ENCODE assay signal across 11 mouse cellular contexts in genomic region chrX:98898307-98898706, GRCm38 (mm10). TPM values are rescaled to one million over a fixed set of nuclear protein-coding genes. Genes with fewer than 3 reads are reported as not detected.
DNase-seq lines count a peak whose midpoint lies in the region; ATAC-seq and TF ChIP-seq lines count a peak whose summit lies in the region.
"Had no signal": no experiment of that assay in that cellular context is flagged by ENCODE, and none has a peak within 500 bp of the region (broad histone marks: within the 10 kb centered on the region; RNA-seq: fewer than 3 reads in every experiment).

No protein-coding gene starts in this region.

- H3K9ac ChIP-seq in lung, embryonic 14.5 days: no peak overlapping the region
- H3K9ac ChIP-seq: hindbrain, embryonic 15.5 days; lung, embryonic 15.5 days had no signal

- H3K4me1 ChIP-seq in lung, embryonic 14.5 days (ENCODE audit: insufficient read depth): no peaks in the 10 kb centered on the region
- no peaks in the 10 kb centered on the region for H3K4me1 ChIP-seq in brown adipose tissue, adult 24 weeks (ENCODE audit: control insufficient read depth, insufficient read depth, insufficient read length, low read length)
- H3K4me1 ChIP-seq: hindbrain, embryonic 15.5 days; lung, embryonic 15.5 days had no signal

- H3K27ac ChIP-seq in lung, embryonic 14.5 days (ENCODE audit: low read depth): no peak overlapping the region
- H3K27ac ChIP-seq in brown adipose tissue, adult 24 weeks (replicated peaks; ENCODE audit: low read depth, low read length): peak overlapping the region; percentile 30
- H3K27ac ChIP-seq: hindbrain, embryonic 15.5 days; lung, embryonic 15.5 days had no signal

- no peaks in the 10 kb centered on the region for H3K36me3 ChIP-seq in lung, embryonic 14.5 days (ENCODE audit: insufficient read depth)
- H3K36me3 ChIP-seq: hindbrain, embryonic 15.5 days; lung, embryonic 15.5 days had no signal

- no peaks in the 10 kb centered on the region for H3K27me3 ChIP-seq in lung, embryonic 14.5 days (ENCODE audit: insufficient read depth, low read length)
- H3K27me3 ChIP-seq: hindbrain, embryonic 15.5 days; lung, embryonic 15.5 days had no signal

- 57% methylated on average over 3 of the region's 3 CpGs for WGBS in lung, embryonic 14.5 days

- peak; percentile 49 for DNase-seq in lung, embryonic 14.5 days
- no peak for DNase-seq in lung, postnatal 25 days (ENCODE audit: low spot score)
- peak; percentile 38 for DNase-seq in heart, adult 8-10 months (ENCODE audit: low spot score)
- peak; percentile 16 to 43 for DNase-seq in lung, postnatal 4 days
- no peak for DNase-seq in thymus, adult 18-20 months
- no peak for DNase-seq in embryo, embryonic 10.5 days (ENCODE audit: low spot score)

- ATAC-seq in lung, embryonic 14.5 days (ENCODE audit: insufficient read depth): no peak
- ATAC-seq in frontal cortex, adult (ENCODE audit: low TSS enrichment): no peak
- ATAC-seq: Patski had no signal

- no peak overlapping the region for H3K4me3 ChIP-seq in lung, embryonic 14.5 days (ENCODE audit: low read depth, low read length)
- H3K4me3 ChIP-seq in brown adipose tissue, adult 24 weeks (ENCODE audit: insufficient read depth, low read depth, low read length): no peak overlapping the region
- H3K4me3 ChIP-seq: hindbrain, embryonic 15.5 days; lung, embryonic 15.5 days had no signal

- no peaks in the 10 kb centered on the region for H3K9me3 ChIP-seq in lung, embryonic 14.5 days (ENCODE audit: low read depth, low read length)
- H3K9me3 ChIP-seq: hindbrain, embryonic 15.5 days; lung, embryonic 15.5 days had no signal

- TF ChIP-seq CTCF in lung, embryonic 14.5 days (IDR thresholded peaks at IDR 0.05; ENCODE audit: low read depth): no peak

- H3K4me2 ChIP-seq in lung, embryonic 14.5 days: no peak overlapping the region
- H3K4me2 ChIP-seq: hindbrain, embryonic 15.5 days; lung, embryonic 15.5 days had no signal

RNA-seq across cellular contexts. Expression of gene Ophn1, which starts 7.5 kb away (rescaled TPM):
- polyA plus RNA-seq in lung, embryonic 14.5 days (2014; fragmentation: Nextera tagmentation; extraction: Ambion mirVana): 13.2 and 14.6 TPM in 2 replicates
- polyA plus RNA-seq in brown adipose tissue, adult 24 weeks (2012; ENCODE audit: insufficient read depth, insufficient read length, missing spikeins): 13.8 and 15.3 TPM in 2 replicates
- total RNA-seq in heart, adult 8-10 months (2022): 1 to 10 TPM; 4.8 to 6.0 (median 5.3) TPM

RNA-seq across cellular contexts. Expression of gene Yipf6, which starts 37.8 kb away (rescaled TPM):
- 28.1 and 30.3 TPM in 2 replicates for polyA plus RNA-seq in lung, embryonic 14.5 days (2014; fragmentation: Nextera tagmentation; extraction: Ambion mirVana)
- polyA plus RNA-seq in brown adipose tissue, adult 24 weeks (2012; ENCODE audit: insufficient read depth, insufficient read length, missing spikeins): 18.7 and 24.5 TPM in 2 replicates
- total RNA-seq in heart, adult 8-10 months (2022): 10 to 100 TPM; 17.3 to 21.6 (median 19.3) TPM

Comparison
In these comparisons a context has a peak if more than half of its experiments do, and no peak if none do; other contexts are left out.
1. DNase-seq: peak in lung, embryonic 14.5 days (single experiment), heart, adult 8-10 months (single experiment) and lung, postnatal 4 days (2 of 2); none in lung, postnatal 25 days (single experiment), thymus, adult 18-20 months (0 of 2) and embryo, embryonic 10.5 days (single experiment).